Mouse (Mus musculus) forelimb bud, embryonic 11.5 days (tissue): Measurements from ENCODE around the gene Bicra.

Experiments
- DNase-seq: peaks from one replicate; pipeline ENCODE4 v3.0.0-alpha.2; 2012; ENCODE audit warnings: low read depth, low spot score

Gene Bicra

DNA sequence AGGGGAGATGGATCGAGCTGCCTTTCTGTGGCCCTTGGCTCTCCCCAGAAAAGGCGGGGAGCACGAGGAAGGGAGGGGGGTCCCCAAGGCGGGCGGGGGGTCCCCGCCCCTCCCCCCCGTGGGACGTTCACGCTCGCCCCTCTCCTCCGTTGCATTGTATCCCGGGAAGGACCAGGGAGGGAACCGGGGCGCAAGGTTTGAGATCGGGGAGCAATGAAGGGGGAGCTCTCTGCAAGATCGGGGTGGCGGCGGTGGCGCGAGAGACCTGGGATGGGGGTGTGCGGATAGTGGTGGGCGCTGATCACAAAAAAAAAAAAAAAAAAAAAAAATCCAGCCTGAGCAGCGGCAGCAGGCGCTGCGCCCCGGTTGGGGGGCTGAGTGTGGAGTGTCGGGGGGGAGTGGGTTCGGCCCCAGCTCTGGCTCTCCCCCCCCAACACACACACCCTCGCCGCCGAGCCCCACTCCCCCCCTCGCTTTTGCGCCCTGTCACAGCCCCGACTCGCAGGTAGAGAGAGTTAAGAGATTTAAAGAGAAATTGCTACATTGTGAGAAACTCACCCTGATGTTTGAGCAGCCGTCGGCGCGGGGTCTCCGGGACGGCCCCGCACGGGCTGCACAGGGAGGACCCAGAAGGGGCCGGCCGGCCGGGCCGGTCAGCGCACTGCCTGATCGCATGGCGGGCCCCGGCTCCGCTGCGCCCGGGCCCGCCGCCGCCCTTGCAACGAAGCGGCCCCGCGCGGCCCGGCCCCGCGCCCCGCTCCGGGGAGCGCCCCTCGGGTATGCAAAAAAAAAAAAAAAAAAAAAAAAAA, at the start of gene Bicra:
TSS of gene Bicra (minus strand) at position 584 of the 809 bp plus-strand sequence.
- peak; percentile 88 for DNase-seq

DNA sequence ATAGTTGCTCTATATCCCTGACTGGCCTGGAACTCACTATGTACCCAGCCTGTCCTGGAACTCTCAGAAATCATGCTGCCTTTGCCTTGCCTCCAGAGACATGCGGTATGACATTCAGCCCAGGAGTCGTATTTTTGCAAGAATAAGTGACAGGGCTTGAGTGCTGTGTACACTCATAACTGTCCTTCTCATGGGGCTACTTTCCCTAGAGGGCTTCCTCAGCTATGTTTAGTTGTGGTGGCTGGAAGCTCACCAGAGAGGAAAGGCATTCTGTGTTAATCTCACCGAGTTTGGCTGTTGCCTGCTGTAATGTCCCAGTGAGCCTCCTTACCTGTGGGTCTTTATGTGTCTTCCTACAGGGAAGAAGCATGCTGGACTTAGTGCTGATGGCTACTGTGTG, 46.9 kb upstream of the Bicra start:
- no peak for DNase-seq

DNA sequence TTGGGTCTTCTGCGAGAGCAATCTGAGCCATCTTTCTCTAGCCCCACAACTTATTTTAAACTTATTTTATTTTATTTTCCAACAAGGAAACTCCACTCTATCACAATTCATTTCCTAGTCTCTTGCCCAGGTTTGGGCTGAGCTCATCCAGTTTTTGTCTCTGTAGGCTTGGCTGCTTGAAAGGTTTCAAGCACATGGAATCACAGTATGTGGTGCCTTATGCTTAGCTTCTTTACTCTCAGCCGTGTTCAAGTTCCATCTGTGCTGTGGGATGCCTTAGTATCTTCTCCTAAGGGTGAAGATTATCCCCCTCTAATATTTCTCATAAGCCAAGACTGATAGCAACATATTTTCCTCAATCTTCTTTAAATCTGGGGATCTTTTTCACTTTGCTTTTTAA, 39.9 kb upstream of the Bicra start:
- DNase-seq, result no peak

DNA sequence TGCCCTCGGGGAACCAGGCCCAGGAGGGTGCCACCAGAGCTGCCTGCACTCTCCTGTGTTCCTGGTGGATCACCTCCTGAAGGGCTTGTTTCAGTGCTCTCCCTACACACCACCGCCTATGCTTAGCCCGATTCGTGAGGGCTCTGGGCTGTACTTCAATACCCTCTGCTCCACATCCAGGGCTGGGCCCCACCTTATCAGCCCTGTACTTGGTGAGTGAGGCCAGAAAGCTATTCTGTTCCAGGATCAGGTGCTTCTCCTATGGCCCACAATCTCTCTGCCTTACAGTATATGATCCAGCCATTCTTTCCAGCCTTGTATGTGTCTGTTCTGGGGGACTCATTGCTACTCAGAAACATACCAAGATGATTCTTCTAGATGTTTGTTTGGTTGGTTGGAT, 35.6 kb upstream of the Bicra start:
- DNase-seq, result no peak

DNA sequence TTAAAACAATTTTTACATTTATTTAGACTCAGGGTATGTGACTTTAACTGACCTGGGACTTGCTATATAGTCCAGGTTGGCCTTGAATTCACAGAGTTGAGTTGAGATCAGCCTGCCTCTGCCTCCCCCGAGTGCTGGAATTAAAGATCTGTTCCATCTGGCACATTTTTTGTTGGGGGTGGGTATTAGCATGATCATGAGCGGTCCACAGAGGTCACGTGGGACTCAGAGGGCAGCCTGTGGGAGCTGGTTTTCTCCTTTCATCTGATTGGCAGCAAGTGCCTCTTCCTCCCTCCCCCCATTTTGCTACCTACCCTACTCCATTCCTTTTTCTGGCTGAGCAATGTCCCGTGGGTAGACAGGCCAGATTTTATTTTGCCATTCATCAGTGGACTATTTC, 32.9 kb upstream of the Bicra start:
- no peak for DNase-seq

DNA sequence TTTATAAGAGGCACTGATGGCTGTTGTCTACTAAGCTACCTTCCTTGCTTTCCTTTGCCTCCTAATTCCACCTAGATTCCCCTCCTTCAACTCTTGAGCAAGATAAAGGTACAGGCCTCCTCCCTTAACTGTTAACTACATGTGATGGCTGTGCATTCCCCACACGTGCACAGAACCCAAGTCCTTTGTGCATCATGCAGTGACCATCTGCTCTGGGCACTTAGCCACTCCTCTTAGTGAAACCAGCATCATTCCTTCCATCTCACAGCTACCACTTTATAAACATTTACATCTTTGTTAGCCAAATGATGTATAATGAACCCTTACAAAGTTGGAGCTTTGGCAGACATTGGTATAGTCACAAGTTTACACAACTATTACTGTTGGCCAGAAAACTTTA, 32.2 kb upstream of the Bicra start:
- no peak for DNase-seq

DNA sequence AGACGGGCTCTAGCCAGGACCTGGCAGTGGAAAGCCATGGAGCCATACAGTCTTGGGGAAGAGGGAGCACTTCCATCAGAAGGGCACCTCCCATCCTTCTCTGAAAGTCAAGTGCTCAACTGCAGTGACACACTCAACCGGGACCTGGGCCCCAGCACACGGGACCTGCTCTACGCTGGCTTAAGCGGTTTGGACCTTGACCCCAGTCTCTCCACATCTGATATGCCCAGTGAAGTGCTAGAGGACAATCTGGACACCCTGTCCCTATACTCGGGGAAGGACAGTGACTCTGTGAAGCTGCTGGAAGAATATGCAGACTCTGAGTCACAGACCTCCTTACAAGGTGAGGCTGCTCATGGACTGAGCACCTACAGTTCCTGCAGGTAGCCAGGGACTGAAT, 24.2 kb upstream of the Bicra start:
- DNase-seq, result no peak

DNA sequence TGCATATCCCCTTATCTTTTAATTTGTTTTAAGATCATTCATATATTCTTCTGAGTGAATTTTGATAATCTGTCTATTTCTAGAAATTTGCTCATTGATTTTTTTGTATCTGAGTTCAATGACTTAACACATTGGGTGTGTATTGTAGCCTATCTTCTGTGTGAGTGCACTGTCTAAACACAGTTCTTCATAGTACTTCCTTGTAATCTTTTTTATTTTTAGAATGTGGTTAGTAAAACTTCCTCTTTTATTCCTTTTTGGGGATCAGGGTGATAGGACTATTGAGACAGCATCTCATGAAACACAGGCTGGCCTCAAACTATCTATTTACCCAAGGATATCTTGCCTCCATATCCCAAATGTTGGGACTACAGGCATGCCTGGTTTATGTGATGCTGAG, 23.1 kb upstream of the Bicra start:
- DNase-seq, result no peak

DNA sequence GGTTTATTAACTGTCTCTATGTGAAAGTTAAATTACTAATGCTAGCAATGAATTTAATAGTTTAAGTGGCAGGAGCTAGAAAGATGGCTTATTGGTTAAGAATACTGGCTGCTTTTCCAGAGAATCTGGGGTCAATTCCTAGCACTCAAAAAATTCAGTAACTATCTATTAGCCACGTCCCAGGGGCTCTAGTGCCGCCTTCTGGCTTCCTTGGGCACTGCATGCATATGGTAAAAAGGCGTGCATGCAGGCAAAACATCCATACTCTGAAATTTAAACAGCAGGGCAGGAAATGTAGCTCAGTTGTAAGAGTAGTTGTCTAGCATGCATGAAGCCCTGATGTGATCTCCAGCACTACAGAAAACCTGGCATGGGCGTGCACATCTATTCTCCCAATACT, 15.8 kb upstream of the Bicra start:
- no peak for DNase-seq

DNA sequence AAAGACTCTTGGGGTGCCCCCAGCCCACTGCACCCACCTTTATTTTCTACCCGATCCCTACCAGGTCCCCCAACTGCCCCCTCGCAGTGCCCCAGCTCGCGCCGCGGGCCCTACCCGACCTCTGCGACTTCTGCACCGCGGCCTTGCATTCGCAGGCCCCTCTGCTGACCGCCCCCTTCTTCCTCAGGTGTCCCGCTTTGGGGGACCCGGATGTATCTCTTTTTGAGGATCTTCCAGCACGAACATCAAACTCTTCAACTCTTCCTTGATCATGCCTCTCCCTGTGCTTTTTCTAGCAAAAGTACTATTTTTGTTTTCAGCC, 14.3 kb upstream of the Bicra start:
- no peak for DNase-seq

DNA sequence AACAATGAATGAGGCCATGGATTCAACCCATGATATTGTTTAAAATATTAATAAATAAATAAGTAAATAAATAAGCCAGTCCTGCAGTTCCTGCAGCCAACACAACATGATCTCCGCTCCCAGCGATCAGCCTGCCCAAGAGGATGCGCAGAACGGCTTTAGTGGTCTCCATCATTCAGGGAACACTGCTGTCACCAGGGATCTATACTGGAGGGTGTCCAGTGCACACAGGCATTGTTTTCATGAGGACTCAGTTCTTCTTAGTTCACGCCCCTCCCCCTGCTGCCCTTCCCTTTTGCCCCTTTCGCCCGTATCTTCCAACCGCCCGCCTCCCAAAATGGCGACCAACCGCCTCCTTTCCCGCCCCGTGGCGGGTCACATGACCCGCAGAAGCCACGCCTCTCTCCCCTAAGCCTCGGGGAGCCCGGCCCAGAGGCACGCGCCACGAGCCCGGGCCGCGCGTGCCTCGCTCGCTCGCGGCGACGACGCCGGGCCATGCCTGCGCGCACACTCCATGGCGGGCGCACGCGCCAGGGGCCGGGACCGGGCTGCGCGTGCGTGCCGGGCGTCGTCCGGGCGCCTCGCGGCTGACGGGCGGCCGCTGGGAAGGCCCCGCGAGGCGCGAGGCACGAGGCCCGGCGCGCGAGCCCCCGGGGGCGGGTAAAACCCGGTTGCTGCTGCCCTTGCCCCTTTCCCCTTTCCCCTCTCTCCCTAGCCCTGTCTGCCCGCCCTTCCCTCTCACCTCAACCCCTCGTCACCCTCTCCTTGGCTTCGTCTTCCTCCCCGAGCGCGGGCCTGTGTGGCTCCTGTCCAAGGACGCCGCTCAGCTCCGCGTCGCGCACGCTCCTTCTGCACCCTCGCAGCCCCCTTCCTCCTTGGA, 13.7 kb upstream of the Bicra start, which contains the start of gene Zfp541:
TSS of gene Zfp541 (plus strand) at position 596 of the 880 bp plus-strand sequence.
- DNase-seq, result no peak

DNA sequence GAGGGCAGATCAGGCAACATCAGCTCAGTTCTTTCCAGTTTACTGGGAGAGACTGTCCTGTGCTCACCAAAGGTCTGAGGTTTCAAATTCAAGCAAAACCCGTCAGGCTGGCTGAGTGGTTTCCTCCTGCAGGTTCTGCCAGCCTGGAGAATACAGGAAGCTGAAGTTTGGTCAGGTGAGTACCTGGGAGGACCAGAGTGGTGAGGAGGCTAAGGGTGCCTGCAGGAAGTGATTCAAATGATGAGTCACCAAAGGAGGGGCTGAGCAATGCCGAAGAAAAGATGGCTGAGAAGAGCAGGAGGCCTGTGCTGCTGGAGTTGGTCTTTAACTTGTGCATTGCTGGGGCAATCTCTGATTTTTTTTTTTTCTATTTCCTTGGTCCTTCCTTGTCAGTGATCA, 9.4 kb upstream of the Bicra start:
- DNase-seq, result no peak

DNA sequence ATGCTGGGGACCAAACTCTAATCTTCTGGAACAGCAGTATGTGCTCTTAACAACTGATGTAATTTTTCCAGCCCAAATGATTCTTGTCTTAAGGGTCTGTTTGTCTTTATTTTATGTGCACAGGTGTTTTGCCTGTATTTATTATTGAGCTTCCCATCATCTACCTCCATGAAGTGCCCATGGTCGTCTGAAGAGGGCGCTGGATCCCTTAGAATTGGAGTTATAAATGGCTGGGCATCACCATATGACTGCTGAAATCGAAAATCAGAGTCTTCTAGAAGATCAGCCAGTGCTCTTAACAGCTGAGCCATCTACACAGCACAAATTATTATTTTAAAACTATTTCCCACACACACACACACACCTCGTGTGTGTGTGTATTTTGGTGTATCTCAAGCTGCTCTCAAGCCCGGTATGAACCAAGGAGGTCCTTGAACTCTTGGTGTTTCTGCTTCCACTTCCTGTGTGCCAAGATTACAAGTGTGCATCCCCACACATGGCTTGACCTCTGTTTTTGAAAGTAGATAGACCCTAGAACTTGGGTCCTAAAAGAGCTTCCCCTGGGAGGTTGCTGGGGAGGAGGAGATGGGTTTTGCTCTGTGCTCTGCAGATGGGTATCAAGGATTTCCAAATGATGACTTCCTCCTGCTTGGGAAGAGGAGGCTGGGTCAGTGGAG, 8.9 kb upstream of the Bicra start:
- peak; percentile 24 for DNase-seq

DNA sequence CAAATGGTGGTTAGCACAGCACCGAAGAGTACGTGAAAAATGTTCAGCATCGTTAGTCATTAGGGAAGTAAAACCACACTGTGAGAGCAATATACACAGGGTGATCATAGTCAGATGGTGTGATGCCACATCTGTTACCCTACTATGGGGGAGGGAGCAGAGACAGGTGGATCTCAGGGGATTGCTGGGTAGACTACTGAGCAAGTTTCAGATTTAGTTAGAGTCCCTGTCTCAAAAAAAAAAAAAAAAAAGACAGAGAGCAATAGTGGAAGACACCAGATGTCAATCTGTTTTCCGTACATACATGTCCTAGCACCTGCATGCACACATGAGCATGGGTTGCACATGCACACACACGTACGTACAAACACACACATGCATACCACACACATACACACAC, 7.9 kb upstream of the Bicra start:
- no peak for DNase-seq

DNA sequence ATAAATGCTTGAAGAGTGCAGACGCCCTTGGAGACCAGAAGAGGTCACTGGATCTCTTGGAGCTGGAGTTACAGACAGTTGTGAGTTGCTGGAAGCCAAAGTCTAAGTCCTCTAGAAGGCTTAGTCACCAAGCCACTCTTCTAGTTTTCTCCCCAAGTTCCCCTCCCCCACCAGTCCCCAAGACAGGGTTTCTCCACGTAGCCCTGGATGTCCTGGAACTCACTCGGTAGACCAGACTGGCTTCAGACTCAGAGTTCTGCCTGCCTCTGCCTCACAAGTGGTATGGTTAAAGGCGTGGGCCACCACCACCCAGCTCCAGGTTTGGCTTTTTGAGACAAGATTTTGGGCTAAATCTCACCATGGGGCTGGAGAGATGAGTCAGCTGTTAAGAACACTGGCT, 7.2 kb upstream of the Bicra start:
- DNase-seq, result no peak

DNA sequence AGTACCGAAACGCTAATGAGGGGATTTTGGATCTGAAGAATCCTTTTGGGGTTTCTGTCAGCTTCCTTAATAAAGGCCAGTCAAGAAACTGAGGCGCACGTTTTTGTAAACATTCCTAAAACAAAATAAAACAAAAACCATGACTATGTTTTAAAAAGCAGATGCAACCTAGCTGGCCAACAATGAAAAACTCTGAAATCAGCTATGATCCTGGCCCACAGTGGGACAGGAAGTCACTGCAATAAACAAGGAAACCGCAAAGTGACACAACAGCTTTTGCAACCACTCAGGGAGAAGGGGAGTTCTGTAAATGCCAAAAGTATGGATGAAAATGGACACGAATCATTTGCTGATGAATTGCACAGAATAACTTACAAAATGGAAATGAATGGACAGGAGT, 5.4 kb upstream of the Bicra start:
- DNase-seq, result no peak

DNA sequence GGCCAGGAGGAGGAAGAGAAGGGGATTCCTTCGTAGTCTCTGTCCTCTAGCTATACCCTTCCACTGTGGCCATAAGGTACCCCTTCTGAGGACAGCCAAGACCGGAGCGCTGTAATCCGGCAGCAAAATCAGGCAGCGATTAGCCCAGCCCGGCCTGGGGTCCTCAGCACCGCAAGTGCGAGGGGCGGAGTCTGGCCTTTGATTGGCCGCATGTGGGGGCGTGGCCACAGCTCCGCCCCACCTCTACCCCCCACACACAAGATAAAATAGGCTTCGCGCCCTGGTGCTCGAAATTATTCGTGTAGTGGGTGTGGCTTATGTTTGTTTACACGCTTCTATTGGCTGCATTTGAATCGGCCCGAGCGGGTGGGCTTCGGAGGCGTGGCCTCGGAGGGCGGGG, 5.0 kb upstream of the Bicra start:
- peak; percentile 97 for DNase-seq

DNA sequence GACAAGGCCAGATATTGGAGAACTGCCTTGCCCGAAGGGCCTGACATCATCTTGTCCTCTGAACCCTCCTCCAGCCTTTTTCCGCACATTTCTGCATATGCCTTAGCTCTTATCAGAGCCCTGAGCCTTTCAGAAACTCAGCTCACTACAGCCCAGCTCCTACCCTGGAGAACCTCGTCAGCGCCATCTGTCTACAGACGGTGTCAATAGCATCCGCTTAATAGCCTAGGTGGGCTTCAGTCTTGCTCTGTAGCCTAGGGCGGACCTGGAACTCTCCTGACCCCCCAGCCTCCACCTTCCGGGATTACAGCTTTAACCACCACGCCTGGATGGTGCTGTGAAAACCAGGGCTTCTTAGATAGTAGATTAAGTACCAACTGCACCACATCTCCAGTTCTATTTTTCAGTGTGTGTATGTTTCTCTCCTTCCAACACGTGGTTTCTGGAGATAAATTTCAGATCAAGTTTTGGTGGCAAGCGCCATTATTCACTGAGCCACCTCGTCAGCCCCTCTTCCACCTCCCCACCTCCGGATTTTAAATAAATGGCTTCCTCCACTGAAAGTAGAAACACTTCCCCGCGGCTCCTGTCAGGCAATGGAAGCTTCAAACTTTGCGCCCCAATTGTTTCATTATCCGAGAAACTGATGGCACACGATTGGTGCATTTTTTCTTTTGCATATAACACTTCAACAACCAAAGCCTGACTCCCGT, 4.3 kb upstream of the Bicra start:
- peak; percentile 77 for DNase-seq

DNA sequence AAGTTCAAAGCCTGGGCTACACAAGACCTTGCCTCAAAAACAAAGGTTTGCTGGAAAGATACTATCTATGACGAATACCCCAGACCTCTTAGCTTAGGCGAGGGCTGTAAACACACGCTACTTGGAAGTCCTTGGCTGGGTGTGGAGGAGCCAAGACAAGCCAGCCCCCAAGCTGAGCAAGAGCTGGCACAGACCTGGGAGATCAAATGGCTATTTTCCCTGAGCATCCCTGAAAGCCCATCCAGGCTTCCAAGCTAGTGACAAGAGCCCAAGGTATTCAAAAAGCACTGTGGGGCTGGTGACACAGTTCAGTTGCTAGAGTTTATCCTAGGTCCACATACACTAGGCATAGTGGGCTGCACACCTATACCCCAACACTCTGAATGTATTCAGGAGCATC, 2.9 kb upstream of the Bicra start:
- no peak for DNase-seq

DNA sequence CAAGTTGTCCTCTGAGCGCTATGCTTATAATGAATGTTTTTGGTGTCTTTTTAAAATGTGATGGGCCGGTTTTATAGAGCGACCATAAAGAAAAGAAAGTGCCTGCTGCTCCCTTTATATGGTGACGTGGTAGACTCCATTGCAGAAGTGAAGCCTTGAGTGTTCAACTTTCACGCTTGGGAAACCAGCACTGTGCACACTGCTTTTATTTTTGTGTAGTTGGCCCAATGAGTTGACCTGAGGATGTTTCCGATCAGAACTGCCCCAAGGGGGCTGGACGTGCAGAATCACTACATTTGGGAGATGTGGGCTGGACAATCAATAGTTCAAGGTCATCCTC, 1.8 kb upstream of the Bicra start:
- no peak for DNase-seq

DNA sequence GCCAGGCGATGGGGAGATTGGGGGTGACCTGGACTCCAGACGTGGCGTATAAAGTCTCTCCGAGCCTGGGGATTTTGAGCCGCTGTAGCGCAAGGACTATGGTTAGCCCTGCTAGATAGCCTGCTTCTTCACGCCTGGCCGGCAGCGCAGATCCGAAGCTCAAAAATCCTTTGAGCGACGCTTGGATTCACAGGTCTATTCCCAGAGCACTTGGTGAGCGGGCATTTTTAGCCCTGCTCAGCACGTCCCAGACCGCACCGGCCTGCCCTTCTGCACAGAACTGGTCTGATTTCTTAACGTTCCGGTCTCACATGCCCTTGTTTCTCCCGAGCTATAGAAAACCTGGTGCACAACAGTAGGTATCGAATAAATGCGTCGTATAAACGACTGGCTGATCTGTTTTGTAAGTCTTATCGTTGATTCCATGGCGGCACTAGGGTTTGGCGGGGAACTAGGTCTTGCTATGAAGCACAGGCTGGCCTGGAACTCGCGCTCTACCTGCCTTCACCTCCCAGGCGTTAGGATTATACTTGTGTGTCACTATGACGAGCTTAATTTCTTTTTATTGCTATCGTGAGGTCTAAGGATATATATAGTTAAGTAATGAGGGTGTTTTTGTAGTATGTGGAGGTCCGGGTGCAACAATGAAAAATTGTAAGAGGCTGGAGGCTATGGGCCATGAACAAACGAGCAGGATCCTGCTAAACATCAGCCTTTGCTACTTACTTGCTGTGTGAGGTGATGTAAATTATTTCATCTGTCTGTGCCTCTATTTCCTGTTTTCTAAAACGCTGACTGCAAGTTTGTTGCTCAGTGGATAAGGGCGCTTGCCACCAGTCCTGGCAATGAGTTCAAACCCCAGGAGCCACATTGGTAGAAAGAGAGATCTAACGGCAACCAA, 1.2 kb upstream of the Bicra start:
- DNase-seq, result no peak
